Mouse (Mus musculus): ENCODE results near the gene Gm20388.

DNA sequence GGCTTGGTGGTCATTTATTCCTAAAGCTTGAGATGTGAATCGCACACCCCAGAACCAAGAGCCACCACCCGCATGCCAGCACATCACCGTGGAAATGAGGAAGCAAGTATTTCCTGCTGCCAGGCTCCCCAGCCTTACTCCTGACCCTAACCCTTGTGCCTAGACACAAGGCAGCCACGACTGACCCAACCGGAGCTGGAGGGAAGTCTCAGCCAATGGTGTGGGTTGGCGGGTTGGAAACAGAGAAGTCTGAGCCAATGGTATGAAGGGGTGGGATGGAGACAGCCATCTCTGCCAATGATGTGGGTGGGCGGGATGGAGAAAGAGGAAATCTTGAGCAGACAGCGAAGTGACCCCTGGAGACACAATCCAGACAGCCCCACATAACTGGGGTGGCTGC is 1314.1 kb downstream of the Gm20388 start:
- TF ChIP-seq CTCF (IDR thresholded peaks at IDR 0.05; ENCODE audit: low read depth, low read length) (no peak), EP300 (IDR thresholded peaks at IDR 0.05; ENCODE audit: insufficient read depth, low read depth, low read length) (no peak)

Measured in ES-Bruce4 (cell line).